8 mouse cellular contexts compared by ENCODE assay signal in the genomic region with DNA sequence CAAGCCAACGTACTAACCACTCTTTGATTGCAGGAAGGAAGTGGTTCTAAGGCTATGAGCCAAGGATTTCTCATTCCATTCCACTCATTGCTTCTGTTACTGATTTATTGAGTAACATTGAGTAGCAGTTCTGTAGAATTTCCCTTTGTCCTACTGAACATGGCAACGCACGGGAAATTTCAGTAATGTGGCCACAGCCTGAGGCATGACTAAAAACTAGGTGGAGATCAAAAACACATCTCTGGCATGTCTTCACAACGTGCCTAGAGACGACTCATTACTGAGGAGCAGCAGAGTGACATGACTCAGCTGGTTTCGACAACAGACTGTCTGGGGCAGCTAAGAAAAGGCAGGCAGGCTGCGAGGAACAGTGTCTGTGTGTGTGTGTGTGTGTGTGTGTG. TPM values are rescaled to one million over a fixed set of nuclear protein-coding genes. Genes with fewer than 3 reads are reported as not detected.
DNase-seq lines count a peak whose midpoint lies in the region; ATAC-seq lines count a peak whose summit lies in the region.
"Had no signal": no experiment of that assay in that cellular context is flagged by ENCODE, and none has a peak within 500 bp of the region (broad histone marks: within the 10 kb centered on the region; RNA-seq: fewer than 3 reads in every experiment).

No protein-coding gene starts in this region.

- H3K9ac ChIP-seq in hindbrain, embryonic 15.5 days, result no peak overlapping the region
- H3K9ac ChIP-seq: liver, embryonic 14.5 days had no signal

- peak; percentile 19 to 39 for DNase-seq in urinary bladder, adult 18-20 months (ENCODE audit: low spot score in 2 of 2)
- DNase-seq in urinary bladder, adult 2 months (ENCODE audit: low spot score), result no peak
- peak; percentile 55 for DNase-seq in embryo, embryonic 10 days (ENCODE audit: low spot score)
- DNase-seq in lung, postnatal 36 days, result peak; percentile 68
- no peak for DNase-seq in layer of hippocampus, adult 9-11 months

- no peak overlapping the region for H3K4me2 ChIP-seq in hindbrain, embryonic 15.5 days

- H3K4me1 ChIP-seq in hindbrain, embryonic 15.5 days (replicated peaks), result no peaks in the 10 kb centered on the region

- no peaks in the 10 kb centered on the region for H3K27me3 ChIP-seq in hindbrain, embryonic 15.5 days

- no peak overlapping the region for H3K27ac ChIP-seq in hindbrain, embryonic 15.5 days (replicated peaks)
- H3K27ac ChIP-seq: liver, embryonic 14.5 days had no signal

- no peak overlapping the region for H3K4me3 ChIP-seq in hindbrain, embryonic 15.5 days

- WGBS in hindbrain, embryonic 15.5 days, result 27% methylated on average over 7 of the region's 7 CpGs

- H3K36me3 ChIP-seq in hindbrain, embryonic 15.5 days, result no peaks in the 10 kb centered on the region

- ATAC-seq in hindbrain, embryonic 15.5 days (ENCODE audit: low FRiP score, low read depth), result peak; percentile 72; the same call in 1 of the 2 replicates
- no peak for ATAC-seq in cerebellum, adult (ENCODE audit: insufficient number of reproducible peaks, low FRiP score, low TSS enrichment)

- H3K9me3 ChIP-seq in hindbrain, embryonic 15.5 days, result no peaks in the 10 kb centered on the region

RNA-seq across cellular contexts. Expression of gene Sema3c, which starts 18.0 kb away (rescaled TPM):
- polyA plus RNA-seq in urinary bladder, adult 2 months (2012; rRNA removed), result 60.9 and 70.7 TPM in 2 replicates
- 13.2 and 14.1 TPM in 2 replicates for polyA plus RNA-seq in hindbrain, embryonic 15.5 days (2015; fragmentation: Nextera tagmentation; extraction: Ambion mirVana)

Comparison
In these comparisons a context has a peak if more than half of its experiments do, and no peak if none do; other contexts are left out.
1. DNase-seq: peak in urinary bladder, adult 18-20 months (2 of 2), embryo, embryonic 10 days (single experiment) and lung, postnatal 36 days (single experiment); none in urinary bladder, adult 2 months (single experiment) and layer of hippocampus, adult 9-11 months (single experiment).